Comparison of ENCODE assay signal across 8 mouse cellular contexts in genomic region chr8:84067047-84067573, GRCm38 (mm10). TPM values are rescaled to one million over a fixed set of nuclear protein-coding genes. Genes with fewer than 3 reads are reported as not detected.
DNase-seq lines count a peak whose midpoint lies in the region; ATAC-seq lines count a peak whose summit lies in the region.

No protein-coding gene starts in this region.

- H3K4me3 ChIP-seq in hindbrain, embryonic 14.5 days (replicated peaks; ENCODE audit: low read length) = peak overlapping the region; percentile 92

- no peaks in the 10 kb centered on the region for H3K9me3 ChIP-seq in hindbrain, embryonic 14.5 days (ENCODE audit: control insufficient read depth, low read length)

- peak overlapping the region; percentile 86 for H3K9ac ChIP-seq in hindbrain, embryonic 14.5 days

- peak overlapping the region; percentile 98 for H3K27ac ChIP-seq in hindbrain, embryonic 14.5 days

- H3K36me3 ChIP-seq in hindbrain, embryonic 14.5 days (replicated peaks; ENCODE audit: control insufficient read depth, insufficient read depth) = no peaks in the 10 kb centered on the region

- DNase-seq in T-cell, adult 2 months (ENCODE audit: low spot score) = peak; percentile 95
- DNase-seq in cerebellum, postnatal 25 days = peak; percentile 97 to 98
- DNase-seq in frontal cortex, postnatal 25 days (ENCODE audit: low spot score in 2 of 2) = peak; percentile 93 to 94
- peak; percentile 89 for DNase-seq in hindbrain, embryonic 14.5 days (ENCODE audit: low spot score)
- DNase-seq in layer of hippocampus, postnatal 36 days = peak; percentile 96
- DNase-seq in lung, postnatal 25 days (ENCODE audit: low spot score) = peak; percentile 94
- DNase-seq in retina, adult 2 months (ENCODE audit: low read depth, low spot score) = peak; percentile 63
- peak; percentile 99 for DNase-seq in thymus, postnatal 25 days

- no peaks in the 10 kb centered on the region for H3K27me3 ChIP-seq in hindbrain, embryonic 14.5 days (ENCODE audit: control insufficient read depth, insufficient read depth, low read length)

- peak; percentile 61 for ATAC-seq in hindbrain, embryonic 14.5 days (ENCODE audit: low FRiP score)

- peaks cover 20% of the 10 kb centered on the region for H3K4me1 ChIP-seq in hindbrain, embryonic 14.5 days (replicated peaks; ENCODE audit: control insufficient read depth, insufficient read depth, low read length)

- WGBS in hindbrain, embryonic 14.5 days = 1% methylated on average over 58 of the region's 58 CpGs

- peak overlapping the region; percentile 41 for H3K4me2 ChIP-seq in hindbrain, embryonic 14.5 days (replicated peaks)

RNA-seq across cellular contexts. Expression of gene Rfx1, which starts 0.5 kb away (rescaled TPM):
- polyA plus RNA-seq in hindbrain, embryonic 14.5 days (2014; fragmentation: Nextera tagmentation; extraction: Ambion mirVana) = 11.0 and 11.5 TPM in 2 replicates
- total RNA-seq in layer of hippocampus, postnatal 36 days (2021) = 10 to 100 TPM; 24.0 to 30.9 TPM

RNA-seq across cellular contexts. Expression of gene Gm10643, which starts 2.2 kb away (rescaled TPM):
- polyA plus RNA-seq in hindbrain, embryonic 14.5 days (2014; fragmentation: Nextera tagmentation; extraction: Ambion mirVana) = 2.1 and 2.7 TPM in 2 replicates
- total RNA-seq in layer of hippocampus, postnatal 36 days (2021) = 1 to 10 TPM; 4.2 to 4.4 TPM

RNA-seq across cellular contexts. Expression of gene Rln3, which starts 22.3 kb away (rescaled TPM):
- 1.6 and 4.7 TPM in 2 replicates for polyA plus RNA-seq in hindbrain, embryonic 14.5 days (2014; fragmentation: Nextera tagmentation; extraction: Ambion mirVana)
- not detected for total RNA-seq in layer of hippocampus, postnatal 36 days (2021)

RNA-seq across cellular contexts. Expression of gene Il27ra, which starts 24.7 kb away (rescaled TPM):
- polyA plus RNA-seq in hindbrain, embryonic 14.5 days (2014; fragmentation: Nextera tagmentation; extraction: Ambion mirVana) = 0.34 and 0.48 TPM in 2 replicates
- 1 to 10 TPM; 2.3 to 2.9 TPM for total RNA-seq in layer of hippocampus, postnatal 36 days (2021)

RNA-seq across cellular contexts. Expression of gene Dcaf15, which starts 37.5 kb away (rescaled TPM):
- polyA plus RNA-seq in hindbrain, embryonic 14.5 days (2014; fragmentation: Nextera tagmentation; extraction: Ambion mirVana) = 17.4 and 18.9 TPM in 2 replicates
- total RNA-seq in layer of hippocampus, postnatal 36 days (2021) = 10 to 100 TPM; 16.7 to 20.9 TPM

Comparison
In these comparisons a context has a peak if more than half of its experiments do, and no peak if none do; other contexts are left out.
1. Peak in every context shown above with its lines: DNase-seq, ATAC-seq, H3K4me3 ChIP-seq and H3K27ac ChIP-seq.